Comparison of ENCODE assay signal across 8 mouse cellular contexts in genomic region chr5:24860635-24861448, GRCm38 (mm10). TPM values are rescaled to one million over a fixed set of nuclear protein-coding genes. Genes with fewer than 3 reads are reported as not detected.
DNase-seq lines count a peak whose midpoint lies in the region; ATAC-seq lines count a peak whose summit lies in the region.

No protein-coding gene starts in this region.

- no peak overlapping the region for H3K4me3 ChIP-seq in midbrain, embryonic 14.5 days (replicated peaks; ENCODE audit: low read depth, low read length)
- no peak overlapping the region for H3K4me3 ChIP-seq in midbrain, embryonic 13.5 days (replicated peaks)
- H3K4me3 ChIP-seq in brown adipose tissue, adult 24 weeks (ENCODE audit: insufficient read depth, low read depth, low read length), result no peak overlapping the region

- H3K36me3 ChIP-seq in midbrain, embryonic 14.5 days (ENCODE audit: control insufficient read depth, insufficient read depth, low read length), result peaks cover 42% of the 10 kb centered on the region
- peaks cover 41% of the 10 kb centered on the region for H3K36me3 ChIP-seq in midbrain, embryonic 13.5 days

- H3K27me3 ChIP-seq in midbrain, embryonic 14.5 days (ENCODE audit: control insufficient read depth, insufficient read depth, low read length), result no peaks in the 10 kb centered on the region
- no peaks in the 10 kb centered on the region for H3K27me3 ChIP-seq in midbrain, embryonic 13.5 days

- no peak overlapping the region for H3K9ac ChIP-seq in midbrain, embryonic 14.5 days (replicated peaks; ENCODE audit: low read length)
- H3K9ac ChIP-seq in midbrain, embryonic 13.5 days (replicated peaks), result no peak overlapping the region; the same call in 1 of the 2 replicates

- no peak overlapping the region for H3K4me2 ChIP-seq in midbrain, embryonic 14.5 days (ENCODE audit: low read length)
- H3K4me2 ChIP-seq in midbrain, embryonic 13.5 days (replicated peaks), result no peak overlapping the region

- no peaks in the 10 kb centered on the region for H3K9me3 ChIP-seq in midbrain, embryonic 14.5 days (ENCODE audit: control insufficient read depth, low read length)
- H3K9me3 ChIP-seq in midbrain, embryonic 13.5 days, result no peaks in the 10 kb centered on the region

- no peak for ATAC-seq in midbrain, embryonic 14.5 days (ENCODE audit: low FRiP score, low TSS enrichment)
- ATAC-seq in midbrain, embryonic 13.5 days, result no peak

- 87% methylated on average over 13 of the region's 13 CpGs for WGBS in midbrain, embryonic 14.5 days
- WGBS in midbrain, embryonic 13.5 days, result 88% methylated on average over 13 of the region's 13 CpGs

- no peaks in the 10 kb centered on the region for H3K4me1 ChIP-seq in midbrain, embryonic 14.5 days (ENCODE audit: control insufficient read depth, insufficient read depth, low read length)
- no peaks in the 10 kb centered on the region for H3K4me1 ChIP-seq in midbrain, embryonic 13.5 days (replicated peaks)
- H3K4me1 ChIP-seq in brown adipose tissue, adult 24 weeks (ENCODE audit: control insufficient read depth, insufficient read depth, insufficient read length, low read length), result peaks cover 4% of the 10 kb centered on the region

- no peak overlapping the region for H3K27ac ChIP-seq in midbrain, embryonic 14.5 days (replicated peaks; ENCODE audit: low read depth, low read length)
- H3K27ac ChIP-seq in midbrain, embryonic 13.5 days, result no peak overlapping the region
- H3K27ac ChIP-seq in brown adipose tissue, adult 24 weeks (replicated peaks; ENCODE audit: low read depth, low read length), result peak overlapping the region; percentile 56

- peak; percentile 42 for DNase-seq in midbrain, embryonic 14.5 days
- peak; percentile 75 to 83 for DNase-seq in frontal cortex, postnatal 36 days (ENCODE audit: low spot score in 2 of 2)
- peak; percentile 12 to 24 for DNase-seq in kidney, postnatal 4 days
- DNase-seq in lung, postnatal 14 days, result peak; percentile 49
- DNase-seq in thymus, postnatal 0 days (ENCODE audit: low spot score), result no peak
- no peak for DNase-seq in embryo, embryonic 9.5 days (ENCODE audit: extremely low spot score)

RNA-seq across cellular contexts. Expression of gene Rheb, which starts 18.4 kb away (rescaled TPM):
- 235 and 240 TPM in 2 replicates for polyA plus RNA-seq in midbrain, embryonic 14.5 days (2014; fragmentation: Nextera tagmentation; extraction: Ambion mirVana)
- polyA plus RNA-seq in midbrain, embryonic 13.5 days (2015; fragmentation: Nextera tagmentation; extraction: Ambion mirVana), result 206 and 221 TPM in 2 replicates
- 86.6 and 143 TPM in 2 replicates for polyA plus RNA-seq in brown adipose tissue, adult 24 weeks (2012; ENCODE audit: insufficient read depth, insufficient read length, missing spikeins)
- polyA plus RNA-seq in thymus, postnatal 0 days (2015; fragmentation: Nextera tagmentation; extraction: Ambion mirVana), result 193 and 203 TPM in 2 replicates

Comparison
In these comparisons a context has a peak if more than half of its experiments do, and no peak if none do; other contexts are left out.
1. DNase-seq: peak in midbrain, embryonic 14.5 days (single experiment), frontal cortex, postnatal 36 days (2 of 2), kidney, postnatal 4 days (2 of 2) and lung, postnatal 14 days (single experiment); none in thymus, postnatal 0 days (single experiment) and embryo, embryonic 9.5 days (single experiment).